Mouse (Mus musculus) forebrain, embryonic 12.5 days (tissue): Measurements from ENCODE around the gene Clrn1. TPM values are rescaled to one million over a fixed set of nuclear protein-coding genes. Genes with fewer than 3 reads are reported as not detected.
A peak's percentile ranks its signal among the peaks of the same experiment; 100 is the strongest.

Experiments used
- ATAC-seq: fragments of 200-750 bp; cut with Nextera tagmentation; 2 replicates; pipeline ENCODE4 v1.8.0; 2017; ENCODE audit warnings: moderate TSS enrichment; ENCODE audit not compliant: low FRiP score
- H3K27ac ChIP-seq: fragments of 300-500 bp; sonication (generic); 2 replicates; pipeline ENCODE4 v1.5.1; 2016; ENCODE audit warnings: mild to moderate bottlenecking
- H3K27me3 ChIP-seq: fragments of 300-500 bp; sonication (generic); 2 replicates; pipeline ENCODE4 v1.6.1; 2016; ENCODE audit warnings: mild to moderate bottlenecking
- H3K36me3 ChIP-seq: fragments of 300-500 bp; sonication (generic); replicated peaks from 2 replicates; pipeline ENCODE4 v1.6.1; 2016; ENCODE audit warnings: mild to moderate bottlenecking
- H3K4me1 ChIP-seq: fragments of 300-500 bp; sonication (generic); 2 replicates; pipeline ENCODE4 v1.6.1; 2016
- H3K4me2 ChIP-seq: fragments of 300-500 bp; sonication (generic); 2 replicates; pipeline ENCODE4 v1.6.1; 2016; ENCODE audit warnings: mild to moderate bottlenecking, moderate library complexity
- H3K4me3 ChIP-seq: fragments of 300-500 bp; sonication (generic); replicated peaks from 2 replicates; pipeline ENCODE4 v1.5.1; 2016; ENCODE audit warnings: mild to moderate bottlenecking
- H3K9ac ChIP-seq: fragments of 300-500 bp; sonication (generic); 2 replicates; pipeline ENCODE4 v1.6.1; 2016; ENCODE audit warnings: mild to moderate bottlenecking
- H3K9me3 ChIP-seq: fragments of 300-500 bp; sonication (generic); 2 replicates; pipeline ENCODE4 v1.6.1; 2016
- WGBS: fragments of 180-500 bp; shearing (Covaris S2); methylation state at CpG from one replicate; pipeline ENCODE4 v1.1.7; 2016; 5-methylcytosine and 5-hydroxymethylcytosine counted together
- polyA plus RNA-seq: library from polyadenylated mRNA; unstranded; fragments of >200 nt; fragmentation: Nextera tagmentation; extraction: Ambion mirVana; gene quantifications from 2 replicates; pipeline ENCODE4 v1.2.1, GENCODE M21; 2016

Gene Clrn1
- polyA plus RNA-seq = 0.22 and 0.35 TPM in 2 replicates

DNA sequence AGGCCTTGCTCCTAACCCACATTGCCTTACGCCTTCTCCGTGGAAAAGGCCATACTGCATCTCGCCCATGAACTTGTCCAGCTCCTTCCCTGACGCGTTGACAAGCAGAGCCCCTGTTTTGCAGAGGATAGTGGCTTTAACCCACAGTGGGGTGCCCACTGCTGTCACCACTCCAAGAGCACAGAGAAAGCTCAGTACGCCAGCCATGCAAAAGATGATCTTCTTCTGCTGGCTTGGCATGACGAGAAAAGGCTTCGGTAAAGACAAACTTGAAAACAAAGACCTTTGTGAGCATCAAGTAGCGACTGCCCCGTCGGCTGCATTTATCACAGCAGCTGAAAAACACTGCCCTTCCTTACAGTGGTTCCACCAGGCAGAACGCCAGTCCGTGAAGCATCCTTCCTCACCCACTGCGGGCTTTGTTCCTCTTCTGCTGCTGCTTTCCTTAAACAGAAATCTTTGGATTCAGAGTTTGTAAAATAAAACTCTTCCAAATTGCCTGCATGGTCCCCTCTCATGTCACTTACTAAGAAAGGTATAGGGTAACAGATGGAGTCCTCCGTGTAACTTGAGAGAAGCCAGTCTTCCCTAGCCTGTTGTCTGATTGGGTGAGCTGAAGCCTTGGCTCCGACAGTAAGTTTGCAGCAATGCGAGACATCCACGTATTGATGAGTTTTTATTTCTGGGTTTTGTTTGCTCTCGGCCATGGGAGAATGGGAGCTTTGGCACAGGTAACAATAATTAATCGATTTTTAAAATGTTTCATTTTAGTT, at the start of gene Clrn1:
TSS of gene Clrn1 (minus strand) at position 540 of the 773 bp plus-strand sequence.
- no peak for ATAC-seq
- no peak within 1 kb of the TSS for H3K27ac ChIP-seq

DNA sequence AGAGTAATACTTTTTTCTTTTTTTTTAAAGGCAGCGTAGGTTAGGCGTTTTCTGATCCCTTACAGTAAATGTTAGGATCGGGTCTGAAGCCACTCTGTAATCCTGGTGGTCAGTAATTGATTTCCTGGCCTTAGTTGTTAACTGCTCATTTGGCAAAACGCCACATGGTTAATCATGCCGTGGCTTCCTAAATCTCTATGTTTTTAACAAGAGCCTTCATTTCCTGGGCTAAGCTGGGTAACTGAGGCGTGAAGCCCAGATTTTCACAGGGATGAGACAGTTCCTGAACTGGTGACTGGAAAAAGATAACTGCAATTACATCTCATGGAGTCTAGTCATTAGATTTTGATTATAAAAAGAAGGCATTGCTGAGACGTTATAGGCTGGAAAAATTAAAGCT, 38.9 kb upstream of the Clrn1 start:
- Histone ChIP-seq H3K27ac (no peak overlapping the region), H3K36me3 (no peaks in the 10 kb centered on the region), H3K27me3 (no peaks in the 10 kb centered on the region), H3K9me3 (no peaks in the 10 kb centered on the region), H3K4me2 (no peak overlapping the region), H3K9ac (no peak overlapping the region), H3K4me1 (no peaks in the 10 kb centered on the region), H3K4me3 (no peak overlapping the region)
- WGBS = 65% methylated on average over 7 of the region's 7 CpGs
- no peak for ATAC-seq

More for the DNA sequence above, at the start of gene Clrn1:
- no peaks in the 10 kb centered on the region for H3K36me3 ChIP-seq
- H3K4me3 ChIP-seq = no peak within 1 kb of the TSS
- 69% methylated on average over 20 of the region's 20 CpGs for WGBS
- H3K4me2 ChIP-seq = no peak within 1 kb of the TSS
- no peaks in the 10 kb centered on the region for H3K9me3 ChIP-seq
- no peak within 1 kb of the TSS for H3K9ac ChIP-seq
- H3K27me3 ChIP-seq = no peaks in the 10 kb centered on the region
- H3K4me1 ChIP-seq = peaks cover 19% of the 10 kb centered on the region

DNA sequence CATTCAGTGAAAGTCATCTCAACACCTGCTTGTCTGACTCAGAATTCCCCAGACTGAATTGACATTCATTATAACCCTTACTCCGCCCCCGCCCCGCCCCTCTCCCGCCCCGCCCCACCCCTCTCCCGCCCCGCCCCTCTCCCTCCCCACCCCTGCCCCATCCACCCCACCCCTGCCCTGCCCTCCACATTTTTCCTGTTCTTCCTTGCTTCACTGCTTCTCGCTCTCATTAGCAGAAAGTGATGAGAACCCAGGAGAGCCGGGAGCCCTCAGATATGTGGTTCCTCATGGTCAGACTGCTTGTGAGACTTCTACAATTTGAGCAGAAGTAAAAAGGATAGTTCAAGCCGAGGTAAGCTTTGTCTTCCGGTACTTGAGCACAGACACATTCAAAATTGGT, 38.0 kb upstream of the Clrn1 start:
- Histone ChIP-seq H3K9me3 (no peaks in the 10 kb centered on the region), H3K9ac (no peak overlapping the region), H3K4me2 (no peak overlapping the region), H3K27ac (no peak overlapping the region), H3K27me3 (no peaks in the 10 kb centered on the region), H3K36me3 (no peaks in the 10 kb centered on the region), H3K4me1 (no peaks in the 10 kb centered on the region), H3K4me3 (no peak overlapping the region)
- ATAC-seq = no peak
- WGBS = 79% methylated on average over 8 of the region's 11 CpGs

DNA sequence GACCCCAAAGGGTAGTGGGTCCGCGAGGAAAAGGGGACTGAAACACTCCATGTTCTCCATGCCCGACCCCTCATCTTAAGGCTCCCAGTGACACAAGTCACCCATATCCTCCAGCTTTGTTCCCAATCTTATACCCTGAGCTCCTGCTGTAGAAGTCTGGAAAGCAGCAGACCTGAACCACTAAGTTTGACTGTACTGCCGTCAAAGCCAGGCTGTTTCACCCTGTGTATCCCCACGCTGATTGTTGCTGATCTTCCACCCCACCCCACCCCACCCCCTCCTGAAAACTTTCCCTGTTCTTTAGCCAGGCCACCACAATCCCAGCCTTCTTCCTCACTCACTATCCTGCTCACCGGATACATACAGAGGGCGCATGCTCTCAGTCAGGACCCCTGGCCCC, 37.5 kb upstream of the Clrn1 start:
- no peak overlapping the region for H3K4me3 ChIP-seq
- WGBS = 75% methylated on average over 7 of the region's 7 CpGs
- H3K4me2 ChIP-seq = no peak overlapping the region
- H3K4me1 ChIP-seq = no peaks in the 10 kb centered on the region
- ATAC-seq = no peak
- H3K9me3 ChIP-seq = no peaks in the 10 kb centered on the region
- H3K27me3 ChIP-seq = no peaks in the 10 kb centered on the region
- H3K9ac ChIP-seq = no peak overlapping the region
- no peaks in the 10 kb centered on the region for H3K36me3 ChIP-seq
- H3K27ac ChIP-seq = no peak overlapping the region

DNA sequence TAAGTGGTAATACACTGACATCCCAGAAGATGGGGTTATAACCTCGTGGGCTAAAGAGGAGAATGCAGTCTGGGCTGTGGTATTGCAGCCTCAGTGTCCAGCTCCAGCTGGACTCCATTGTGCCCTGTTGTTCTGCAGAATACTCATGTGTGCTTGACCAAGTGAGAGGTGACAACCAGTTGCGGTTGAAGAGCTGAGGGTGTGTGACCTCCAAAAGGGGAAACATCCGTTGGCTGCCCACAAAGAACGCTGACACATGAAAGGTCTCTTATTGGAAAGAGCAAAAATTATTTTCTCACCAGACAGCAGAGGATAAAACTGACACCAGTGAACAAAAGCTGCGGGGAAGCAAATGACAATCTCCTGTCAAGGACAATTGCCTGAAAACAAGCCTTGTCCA, 36.2 kb upstream of the Clrn1 start:
- Histone ChIP-seq H3K27ac (no peak overlapping the region), H3K9me3 (no peaks in the 10 kb centered on the region), H3K9ac (no peak overlapping the region), H3K4me2 (no peak overlapping the region), H3K4me3 (no peak overlapping the region), H3K4me1 (no peaks in the 10 kb centered on the region), H3K36me3 (no peaks in the 10 kb centered on the region), H3K27me3 (no peaks in the 10 kb centered on the region)
- ATAC-seq = no peak
- WGBS = 72% methylated on average over 5 of the region's 5 CpGs

DNA sequence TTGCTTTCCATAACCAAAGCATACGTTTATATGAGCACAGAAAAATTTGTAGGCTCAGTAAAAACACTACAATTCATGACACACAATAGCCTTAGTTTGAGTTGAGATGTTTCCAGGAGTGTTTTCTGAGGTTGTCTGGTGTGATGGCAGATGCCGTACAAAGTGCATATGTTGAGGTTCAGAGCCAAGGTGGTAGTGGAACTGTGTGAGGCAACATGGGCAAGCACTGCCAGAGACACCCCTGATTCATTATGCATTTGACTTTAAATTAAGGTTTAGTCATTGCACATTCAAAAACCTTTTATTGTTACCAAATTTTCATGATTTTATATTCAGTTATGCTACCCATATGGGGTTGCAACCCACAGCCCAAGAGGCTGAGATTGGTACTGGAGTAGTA, 19.5 kb upstream of the Clrn1 start:
- Histone ChIP-seq H3K4me3 (no peak overlapping the region), H3K4me2 (no peak overlapping the region), H3K4me1 (no peaks in the 10 kb centered on the region), H3K36me3 (no peaks in the 10 kb centered on the region), H3K9me3 (no peaks in the 10 kb centered on the region), H3K27me3 (no peaks in the 10 kb centered on the region), H3K27ac (no peak overlapping the region), H3K9ac (no peak overlapping the region)
- 95% methylated on average over 2 of the region's 2 CpGs for WGBS
- no peak for ATAC-seq

DNA sequence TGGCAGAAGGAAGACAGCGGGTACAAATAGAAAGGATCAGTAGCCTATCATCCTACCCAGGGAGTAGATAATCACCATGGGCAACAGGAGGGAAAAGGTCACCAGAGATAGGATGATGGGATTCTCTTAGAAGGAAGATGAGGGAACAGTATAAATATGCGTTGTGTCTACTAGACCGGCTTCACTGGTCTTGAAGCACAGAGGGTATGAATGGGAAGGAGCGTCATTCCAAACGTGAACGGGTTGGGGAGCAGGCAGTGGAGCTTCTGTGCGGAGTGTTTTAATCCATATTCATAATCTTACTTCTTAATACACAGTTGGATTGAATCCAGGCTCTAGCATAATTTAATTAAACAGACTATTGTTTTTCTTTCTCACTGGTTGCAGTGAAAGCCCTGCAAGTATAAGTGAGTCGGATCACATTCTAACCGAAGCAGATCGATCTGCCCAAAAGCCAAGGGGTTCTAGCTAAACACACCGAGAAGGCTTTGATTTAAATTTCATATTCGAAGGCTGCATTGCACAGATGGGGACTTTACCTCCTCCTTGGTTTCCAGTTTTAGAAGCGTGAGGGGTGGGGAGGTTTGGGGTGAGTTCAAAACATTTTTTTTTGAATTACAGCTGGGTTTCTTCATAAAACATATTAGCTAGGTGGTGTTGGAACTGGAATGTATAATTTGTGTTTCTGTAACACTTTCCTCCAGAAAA, 17.1 kb upstream of the Clrn1 start:
- Histone ChIP-seq H3K27me3 (no peaks in the 10 kb centered on the region), H3K27ac (no peak overlapping the region), H3K4me3 (no peak overlapping the region), H3K9ac (no peak overlapping the region), H3K4me1 (no peaks in the 10 kb centered on the region), H3K4me2 (no peak overlapping the region), H3K9me3 (no peaks in the 10 kb centered on the region), H3K36me3 (no peaks in the 10 kb centered on the region)
- ATAC-seq = no peak
- WGBS = 83% methylated on average over 13 of the region's 13 CpGs

DNA sequence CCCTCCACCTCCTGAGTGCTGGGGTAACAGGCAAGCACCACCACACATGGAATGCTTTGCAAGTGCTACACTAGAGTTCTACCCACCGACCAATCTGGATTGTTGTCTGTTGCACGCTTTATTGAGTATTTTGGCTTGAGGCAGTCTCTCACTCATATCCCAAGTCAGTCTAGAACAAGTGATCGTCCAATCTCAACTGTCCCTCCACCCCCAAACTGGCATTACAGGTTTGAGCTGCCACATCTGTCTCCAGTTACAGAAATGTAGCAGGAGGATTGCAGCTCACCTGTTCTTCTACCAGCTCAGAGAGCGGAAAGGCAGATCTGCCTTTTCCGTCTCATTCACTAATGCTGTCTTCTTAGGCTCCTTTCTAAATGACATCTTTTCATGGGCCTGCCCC, 10.0 kb upstream of the Clrn1 start:
- WGBS = 88% methylated on average over 5 of the region's 5 CpGs
- H3K4me2 ChIP-seq = no peak overlapping the region

DNA sequence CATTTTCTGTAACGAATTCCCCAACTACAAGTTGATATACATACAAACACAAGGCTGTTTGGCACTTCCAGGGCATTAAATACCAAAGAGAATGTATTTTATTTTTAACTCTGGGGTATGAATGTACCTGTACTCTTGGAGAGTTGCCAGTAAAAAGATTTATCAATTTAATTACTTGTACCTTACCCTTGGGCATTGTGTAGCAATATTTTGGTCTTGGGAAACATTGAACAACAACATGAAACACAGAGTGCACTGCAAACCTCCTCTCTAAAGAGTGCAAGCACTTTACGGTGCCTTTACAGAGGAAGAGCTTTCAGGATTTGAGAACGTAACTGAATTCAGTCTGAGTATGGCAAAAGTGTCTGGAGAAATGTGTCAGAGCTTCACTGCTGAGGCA, 9.4 kb upstream of the Clrn1 start:
- Histone ChIP-seq H3K4me3 (no peak overlapping the region), H3K9me3 (no peaks in the 10 kb centered on the region), H3K36me3 (no peaks in the 10 kb centered on the region), H3K9ac (no peak overlapping the region), H3K4me1 (peaks cover 7% of the 10 kb centered on the region), H3K4me2 (no peak overlapping the region), H3K27me3 (no peaks in the 10 kb centered on the region), H3K27ac (no peak overlapping the region)
- WGBS = 91% methylated on average over 3 of the region's 3 CpGs
- no peak for ATAC-seq

More for the DNA sequence above, 10.0 kb upstream of the Clrn1 start:
- Histone ChIP-seq H3K27ac (no peak overlapping the region), H3K4me1 (peaks cover under 1% of the 10 kb centered on the region), H3K9me3 (no peaks in the 10 kb centered on the region), H3K9ac (no peak overlapping the region), H3K36me3 (no peaks in the 10 kb centered on the region), H3K27me3 (no peaks in the 10 kb centered on the region), H3K4me3 (no peak overlapping the region)
- no peak for ATAC-seq

DNA sequence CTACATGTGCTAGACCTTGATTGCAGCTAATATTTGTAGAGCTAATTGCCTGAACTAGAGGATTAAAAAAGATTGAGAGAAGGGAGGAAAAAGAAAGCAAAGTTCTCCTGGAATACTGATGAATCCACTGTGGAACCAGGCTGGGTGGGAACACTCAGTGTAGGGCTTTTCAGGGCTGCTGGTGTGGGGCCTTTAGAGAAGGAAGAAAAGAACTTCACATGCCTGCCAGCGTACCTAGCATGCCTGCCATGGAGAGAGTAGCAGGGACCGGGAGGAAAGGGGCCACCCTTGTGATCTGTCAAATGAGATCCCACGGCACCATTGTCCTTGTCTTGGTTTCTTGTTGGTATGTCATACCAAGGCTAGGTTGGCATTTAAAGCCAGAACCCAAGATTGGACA, 4.5 kb upstream of the Clrn1 start:
- Histone ChIP-seq H3K4me1 (peaks cover 15% of the 10 kb centered on the region), H3K36me3 (no peaks in the 10 kb centered on the region), H3K4me2 (no peak overlapping the region), H3K27me3 (no peaks in the 10 kb centered on the region), H3K27ac (no peak overlapping the region), H3K9me3 (no peaks in the 10 kb centered on the region), H3K4me3 (no peak overlapping the region), H3K9ac (no peak overlapping the region)
- no peak; the same call in 1 of the 2 replicates for ATAC-seq
- 22% methylated on average over 3 of the region's 3 CpGs for WGBS

DNA sequence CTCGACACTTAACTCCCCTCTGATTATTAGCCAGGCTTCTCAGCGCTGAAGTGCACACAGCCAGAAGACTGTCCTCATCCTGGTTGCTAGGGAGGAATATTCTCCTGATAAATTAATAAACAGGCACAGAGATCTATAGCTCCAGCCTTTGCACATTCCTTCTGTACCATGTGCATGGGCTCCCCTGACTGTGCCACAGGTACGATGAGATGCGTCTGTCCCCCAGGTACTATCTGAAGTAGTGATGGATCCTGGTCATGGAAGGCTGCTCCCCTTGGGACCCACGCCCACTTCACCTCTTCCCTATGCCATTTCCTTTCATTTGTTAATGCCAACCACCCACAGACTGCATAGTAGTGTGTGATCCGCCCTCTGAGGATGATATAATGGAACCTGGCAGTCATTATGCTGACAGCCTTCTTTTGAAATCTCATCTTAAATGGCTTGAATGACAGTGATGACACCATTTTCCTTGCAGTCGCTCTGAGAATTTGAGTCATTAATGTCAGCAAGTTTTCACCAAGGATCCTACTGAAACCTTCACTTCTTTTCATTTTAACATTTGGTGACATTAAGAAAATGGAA, 3.1 kb upstream of the Clrn1 start:
- H3K36me3 ChIP-seq = no peaks in the 10 kb centered on the region
- H3K9ac ChIP-seq = no peak overlapping the region
- WGBS = 76% methylated on average over 7 of the region's 7 CpGs
- H3K27ac ChIP-seq = 0 out of 2 replicates have a peak overlapping the region, but pooled peaks have one; percentile 25
- H3K4me3 ChIP-seq = no peak overlapping the region
- H3K4me1 ChIP-seq = peaks cover 15% of the 10 kb centered on the region
- H3K27me3 ChIP-seq = no peaks in the 10 kb centered on the region
- H3K4me2 ChIP-seq = no peak overlapping the region
- no peaks in the 10 kb centered on the region for H3K9me3 ChIP-seq
- peak; percentile 56; the same call in 1 of the 2 replicates for ATAC-seq

DNA sequence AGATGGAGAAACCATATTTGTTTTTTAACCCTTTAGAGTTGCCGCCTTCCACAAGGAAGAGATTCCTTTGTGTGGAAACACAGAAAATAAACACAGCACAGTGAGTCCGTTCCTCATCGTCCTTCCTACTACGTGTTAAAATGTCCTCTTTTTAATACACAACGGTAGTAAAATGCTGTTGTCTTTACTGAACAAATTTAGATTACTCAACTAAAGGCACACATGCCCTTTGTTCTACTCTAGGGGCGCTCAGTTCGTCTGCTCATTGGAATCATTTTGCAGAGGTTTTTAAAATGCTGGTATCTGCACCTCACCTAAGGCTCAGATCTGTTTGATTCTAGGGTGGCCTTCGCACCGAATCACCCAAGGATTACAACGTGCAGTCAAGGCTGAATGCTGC, 2.6 kb upstream of the Clrn1 start:
- Histone ChIP-seq H3K27ac (0 out of 2 replicates have a peak overlapping the region, but pooled peaks have one; percentile 25), H3K9me3 (no peaks in the 10 kb centered on the region), H3K4me1 (peaks cover 20% of the 10 kb centered on the region), H3K27me3 (no peaks in the 10 kb centered on the region), H3K36me3 (no peaks in the 10 kb centered on the region), H3K4me3 (no peak overlapping the region), H3K9ac (no peak overlapping the region), H3K4me2 (no peak overlapping the region)
- ATAC-seq = no peak
- WGBS = 88% methylated on average over 10 of the region's 10 CpGs
